Mouse (Mus musculus): ENCODE measurements at regions not wholly inside any gene's neighbourhood (a gene's known extent, or its start where the extent isn't known, plus 50 kb on each side); places are given as distances from the start of the nearest gene placed in this dataset.

DNA sequence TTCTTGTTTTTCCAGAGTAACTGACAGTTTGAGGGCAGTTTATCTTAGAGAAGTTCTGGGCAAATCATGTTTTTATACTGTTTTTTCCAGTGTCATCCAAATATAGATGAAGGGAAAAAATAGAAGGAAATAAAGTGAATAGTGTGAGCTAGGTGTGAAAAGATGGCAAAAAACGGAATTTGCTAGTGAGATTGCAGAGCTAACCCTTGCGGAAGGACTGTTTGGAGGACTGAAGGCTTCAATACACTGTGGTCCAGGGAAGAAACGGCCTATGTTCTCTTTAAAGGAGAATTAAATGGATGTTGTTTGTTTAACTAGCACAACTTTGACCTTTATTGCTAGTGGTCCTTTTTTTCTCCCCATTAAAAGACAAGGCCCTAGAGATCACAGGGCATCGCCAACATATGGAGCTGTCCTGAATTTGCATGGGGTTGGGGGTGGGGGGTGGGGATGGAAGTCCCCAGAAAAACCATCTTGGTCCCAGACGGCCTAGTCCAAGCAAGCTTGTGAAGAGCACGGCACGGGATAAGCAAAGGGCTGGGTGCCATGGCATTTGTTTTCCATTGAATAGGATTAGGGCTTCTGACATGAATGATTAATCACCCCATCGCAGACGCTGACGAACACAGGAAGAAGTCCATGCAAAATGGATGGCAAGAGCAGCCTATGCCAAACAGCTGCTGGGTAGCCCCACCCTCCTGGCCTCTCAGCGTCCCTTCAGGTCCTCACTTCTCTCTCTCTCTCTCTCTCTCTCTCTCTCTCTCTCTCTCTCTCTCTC, 480.0 kb downstream of the Nuf2 start:
- no peak for DNase-seq

DNA sequence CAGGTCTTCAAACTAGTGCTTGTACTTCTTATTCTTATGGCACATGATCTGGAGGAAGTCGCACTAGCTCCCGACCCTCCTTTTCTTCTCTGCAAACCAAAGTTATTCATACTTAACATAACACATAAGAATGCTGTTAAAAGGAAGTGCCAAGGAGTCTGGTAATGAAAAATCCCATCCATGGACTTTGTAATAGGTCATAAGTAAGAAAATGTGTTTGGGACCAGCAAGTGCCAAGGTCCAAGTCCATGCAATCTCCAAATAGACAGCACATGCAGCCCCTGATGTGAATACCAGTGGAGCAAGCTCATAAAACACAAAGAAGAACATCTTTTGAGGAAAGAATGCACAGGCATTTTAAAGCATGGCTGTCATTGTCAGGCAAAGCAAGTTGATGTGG, 481.4 kb downstream of the Nuf2 start:
- DNase-seq: no peak

GRCm38 (mm10) chr1:169046791-169047525, 484.3 kb downstream of the Nuf2 start:
- DNase-seq: no peak

GRCm38 (mm10) chr1:169033517-169033916, 497.7 kb downstream of the Nuf2 start:
- no peak for DNase-seq

GRCm38 (mm10) chr1:169031849-169032542, 499.3 kb downstream of the Nuf2 start:
- DNase-seq: no peak

DNA sequence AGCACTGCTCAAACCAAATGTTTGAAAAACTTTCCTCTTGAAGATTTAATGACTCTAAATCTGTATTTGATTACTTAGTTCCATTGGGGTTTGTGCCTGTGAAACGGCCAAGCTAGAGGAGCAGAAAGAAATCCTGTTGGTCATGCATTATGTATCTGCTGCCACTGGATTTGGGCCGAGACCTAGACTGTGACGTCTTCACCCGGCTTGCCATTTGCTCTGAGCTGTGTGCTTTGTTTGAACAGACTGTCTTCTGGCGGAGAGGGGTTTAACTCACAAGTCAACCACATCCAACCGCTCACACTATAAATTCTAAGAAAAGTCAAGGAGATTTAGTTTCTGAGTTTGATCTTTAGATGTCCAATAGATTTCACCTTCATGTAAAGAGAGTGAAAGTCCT, 503.6 kb downstream of the Nuf2 start:
- no peak for DNase-seq

DNA sequence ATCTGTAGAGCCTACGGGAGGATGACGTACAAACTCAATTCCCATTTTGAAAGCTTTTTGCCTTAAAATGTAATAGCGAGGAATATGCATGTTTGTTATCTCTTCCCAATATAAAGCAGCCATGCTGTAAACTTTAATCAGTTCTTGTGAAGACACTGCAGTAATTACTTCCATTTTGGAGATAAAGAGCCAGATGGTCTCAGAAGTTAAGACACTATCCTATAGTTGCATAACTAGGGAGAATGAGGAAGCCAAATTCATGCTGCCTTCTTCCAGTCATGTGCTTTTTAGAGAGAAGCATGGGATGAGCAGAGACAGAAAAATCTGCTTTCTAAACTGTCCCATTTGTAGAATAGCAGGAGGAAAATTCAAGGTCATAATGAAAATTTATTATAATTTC, 504.0 kb downstream of the Nuf2 start:
- no peak for DNase-seq

- DNase-seq: no peak
These were observed 506.7 kb downstream of the Nuf2 start for GRCm38 (mm10) chr1:169024531-169024930.

DNA sequence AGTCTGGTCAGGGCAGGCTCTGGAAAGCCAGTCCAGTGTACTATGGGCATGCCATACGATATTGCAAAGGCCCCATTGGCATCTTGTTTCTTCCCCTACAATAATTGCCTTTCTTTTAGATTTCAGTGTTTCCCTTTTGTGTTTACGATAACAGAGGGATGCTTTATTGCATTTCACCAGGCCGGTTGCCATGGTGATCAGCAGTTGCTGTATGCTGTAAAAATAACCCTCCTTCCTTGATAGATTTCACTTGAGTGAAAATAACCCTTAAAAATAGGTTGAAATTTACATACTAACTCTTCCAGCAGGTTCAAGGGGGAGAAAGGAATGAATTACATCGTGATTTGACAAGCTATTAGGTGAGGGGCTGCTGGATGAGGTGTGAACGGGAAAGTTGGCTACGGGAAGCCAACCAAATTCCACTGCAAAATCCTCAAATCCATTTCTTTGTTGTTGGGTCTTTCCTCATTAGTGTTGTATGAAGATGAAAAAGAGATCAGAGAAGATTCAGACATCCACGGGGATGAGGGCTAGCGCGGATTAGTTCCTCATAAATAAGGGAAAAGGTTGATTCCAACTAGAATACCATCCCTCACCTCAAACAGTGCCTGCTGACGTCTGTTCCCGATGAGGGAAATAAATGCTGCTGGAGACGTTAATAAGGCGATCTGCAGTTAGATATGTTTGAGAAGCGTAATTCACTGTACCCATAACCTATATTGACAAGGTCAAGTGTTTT, 539.6 kb downstream of the Nuf2 start:
- DNase-seq: no peak

DNA sequence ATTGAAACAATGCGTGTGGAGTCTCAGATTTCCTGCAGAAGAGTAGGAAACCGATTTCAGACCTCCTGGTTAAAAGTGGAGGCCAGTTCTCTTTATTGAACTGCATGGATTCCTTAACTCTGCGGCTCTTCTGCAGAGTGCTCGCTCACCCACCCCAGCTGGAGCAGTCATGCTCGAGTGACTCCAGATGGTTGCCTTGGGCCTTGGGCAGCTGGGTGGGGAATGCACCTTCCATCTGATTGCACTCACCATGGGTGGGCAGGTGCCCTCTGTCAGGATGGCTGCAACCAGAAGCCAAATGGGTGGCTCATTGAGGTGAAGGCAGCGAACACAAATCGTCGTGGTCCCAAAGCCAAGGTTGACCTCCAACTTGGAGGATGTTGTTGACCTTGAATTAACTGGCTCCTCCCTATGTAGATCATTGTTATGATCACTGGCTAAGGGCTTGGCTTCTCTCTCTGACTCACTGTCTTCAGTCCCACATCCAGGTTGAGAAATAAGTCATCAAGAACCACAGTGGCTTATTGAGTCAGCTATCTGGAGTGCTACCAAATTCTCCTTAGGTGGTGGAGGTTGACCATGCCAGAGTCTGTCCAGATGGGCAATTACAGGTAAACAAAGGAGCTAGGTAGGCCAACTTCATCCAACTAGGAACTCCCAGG, 543.1 kb upstream of the Pbx1 start:
- no peak for DNase-seq

- DNase-seq: no peak
These were observed 537.3 kb upstream of the Pbx1 start for GRCm38 (mm10) chr1:168969402-168969801.

- no peak for DNase-seq
These were observed 535.3 kb upstream of the Pbx1 start for GRCm38 (mm10) chr1:168967334-168967733.

- DNase-seq: no peak
These were observed 532.4 kb upstream of the Pbx1 start for GRCm38 (mm10) chr1:168964467-168964904.

- DNase-seq: no peak
These were observed 518.9 kb upstream of the Pbx1 start for GRCm38 (mm10) chr1:168950947-168951346.

DNA sequence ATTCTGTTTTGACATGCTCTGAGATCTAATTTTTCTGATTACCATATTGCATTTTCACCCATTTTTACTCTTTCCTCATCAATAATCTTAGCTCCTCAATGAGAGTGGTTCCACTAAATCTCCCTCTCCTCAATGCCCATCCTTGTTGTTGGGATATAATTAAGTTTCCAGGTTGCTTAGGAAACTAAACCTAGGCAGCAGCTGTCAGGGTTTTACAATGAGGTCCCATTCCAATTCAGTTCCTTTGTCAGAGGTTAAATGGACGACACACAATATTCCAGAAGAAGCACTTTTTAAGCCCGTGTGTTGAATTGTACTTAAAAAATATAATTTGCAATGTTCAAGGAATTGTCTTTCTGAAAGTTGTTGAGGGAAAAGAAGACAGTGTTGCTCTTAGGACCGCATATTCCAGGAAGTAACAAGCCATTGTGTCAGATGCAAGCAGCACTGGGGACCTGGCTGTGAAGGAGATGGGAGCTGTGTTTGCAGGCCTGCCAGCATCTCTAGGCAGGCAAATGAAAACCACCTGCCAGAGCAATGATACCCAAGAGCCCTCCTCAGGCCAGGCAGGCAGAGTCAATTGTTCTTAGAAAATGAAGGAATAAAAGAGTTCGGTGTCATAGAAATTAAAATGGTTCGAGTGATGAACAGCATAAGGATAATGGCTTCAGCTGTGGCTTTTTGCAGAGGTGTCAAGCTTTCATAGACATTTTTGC, 492.2 kb upstream of the Pbx1 start:
- DNase-seq: no peak

DNA sequence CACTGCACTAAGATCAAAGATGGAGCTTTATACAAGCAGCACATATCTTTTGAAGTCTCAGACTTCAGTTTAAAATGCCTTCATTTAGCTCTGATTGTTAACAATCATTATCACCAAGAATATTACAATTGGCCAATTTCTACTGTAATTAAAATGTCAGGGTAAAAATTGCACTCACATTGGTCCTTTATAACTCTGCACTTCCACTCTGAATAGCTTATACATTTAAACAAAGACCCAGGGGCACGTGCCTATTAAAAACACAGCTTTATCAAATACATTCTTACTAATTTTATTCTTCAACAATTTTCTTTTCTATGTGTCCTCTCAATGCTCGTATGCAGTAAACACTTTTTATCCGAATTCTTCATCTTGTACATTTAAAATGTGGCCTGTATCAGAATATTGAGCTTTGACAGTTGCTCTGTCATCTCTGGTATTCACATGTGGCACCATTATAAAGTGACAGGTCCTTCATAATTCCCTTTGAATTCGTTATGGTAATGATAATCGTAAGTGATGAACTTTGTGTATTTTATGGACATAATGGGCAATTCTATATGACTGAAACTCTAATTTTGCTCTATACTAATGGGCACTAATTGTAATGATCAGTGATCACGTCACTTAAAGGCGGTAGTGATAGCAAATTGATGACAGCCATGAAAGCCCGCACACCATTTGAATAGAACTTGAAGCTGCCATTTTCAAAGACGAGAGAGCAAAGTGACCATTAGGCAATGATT, 486.4 kb upstream of the Pbx1 start:
- DNase-seq: no peak

- DNase-seq: no peak
These were observed 476.7 kb upstream of the Pbx1 start for GRCm38 (mm10) chr1:168908684-168909175.

- no peak for DNase-seq
These were observed 476.1 kb upstream of the Pbx1 start for GRCm38 (mm10) chr1:168908192-168908591.

DNA sequence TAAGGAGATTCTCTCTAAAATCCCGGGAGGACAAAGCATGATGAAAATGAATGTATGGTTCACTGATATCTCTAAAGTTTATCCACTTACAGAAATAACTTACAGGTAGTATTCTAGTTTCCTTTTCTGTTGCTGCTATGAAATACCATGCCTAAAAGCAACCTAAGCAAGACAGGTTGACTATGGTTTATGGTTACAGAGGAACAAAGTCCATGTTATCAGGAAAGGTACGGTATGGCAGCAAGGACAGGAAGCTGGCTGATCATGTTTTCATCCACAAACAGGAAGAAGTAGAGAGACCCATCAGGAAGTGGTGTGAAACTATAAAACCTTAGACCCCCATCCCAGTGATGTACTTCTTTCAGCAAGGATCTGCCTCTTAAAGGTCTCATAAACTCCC, 466.4 kb upstream of the Pbx1 start:
- no peak for DNase-seq

DNA sequence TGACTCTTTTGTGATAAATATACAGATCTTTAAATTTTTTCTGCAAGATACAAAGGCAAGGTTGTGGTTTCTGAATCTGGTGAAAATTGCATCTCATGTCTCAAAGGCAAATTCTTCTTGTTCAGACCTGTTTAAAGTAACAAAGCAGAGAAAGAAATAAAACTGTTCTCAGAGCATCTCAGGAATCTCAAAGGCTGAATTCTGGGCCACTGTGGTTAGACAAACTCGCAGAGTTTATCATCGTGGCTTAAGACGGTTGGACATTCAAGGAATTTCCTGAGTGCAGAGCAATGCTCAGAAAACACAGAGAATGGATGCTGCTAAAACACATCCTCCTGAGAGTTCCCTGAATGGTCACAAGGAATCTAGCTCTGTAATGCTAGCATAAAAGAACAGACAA, 429.5 kb upstream of the Pbx1 start:
- no peak for DNase-seq

GRCm38 (mm10) chr1:168823184-168823583, 391.1 kb upstream of the Pbx1 start:
- DNase-seq: no peak

Measured in lung, adult 18-20 months (tissue).